Mouse (Mus musculus) T-helper 17 cell (primary cell): ENCODE results near the gene Cage1.

Source experiments
- in situ Hi-C, 2 experiments: fragments of 300-600 bp; cut with MboI, MseI; formaldehyde crosslinking; loops; 1 replicate in 1 of 2; 2 replicates in 1 of 2; pipeline ENCODE4 v1.15.1; 2025; ENCODE audit warnings: high pct_unique_total_duplicates in 2 of 2

Cage1 gene

DNA sequence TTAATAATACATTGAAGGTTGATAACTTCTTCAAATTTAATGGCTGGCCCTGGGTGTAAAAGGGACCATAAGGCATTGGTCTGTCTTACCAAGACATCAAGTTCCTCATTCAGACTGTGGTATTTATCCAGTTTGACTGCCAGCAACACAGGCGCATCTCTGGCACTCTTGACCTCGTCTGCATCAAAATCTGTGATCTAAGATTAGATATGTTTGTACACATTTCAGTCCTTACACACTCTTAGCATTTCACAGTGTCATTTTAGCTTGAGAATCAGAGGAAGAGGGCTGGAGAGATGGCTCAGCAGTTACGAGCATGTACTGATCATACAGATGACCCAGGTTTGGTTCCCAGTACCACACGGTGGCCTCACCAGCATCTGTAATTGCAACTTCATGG is 21.3 kb downstream of the Cage1 start:
- in situ Hi-C loops, result loop anchor here in 1 of 2 experiments (10.0 kb wide), 1 partner anchor 1891 kb away; no protein-coding TSS in a partner anchor

DNA sequence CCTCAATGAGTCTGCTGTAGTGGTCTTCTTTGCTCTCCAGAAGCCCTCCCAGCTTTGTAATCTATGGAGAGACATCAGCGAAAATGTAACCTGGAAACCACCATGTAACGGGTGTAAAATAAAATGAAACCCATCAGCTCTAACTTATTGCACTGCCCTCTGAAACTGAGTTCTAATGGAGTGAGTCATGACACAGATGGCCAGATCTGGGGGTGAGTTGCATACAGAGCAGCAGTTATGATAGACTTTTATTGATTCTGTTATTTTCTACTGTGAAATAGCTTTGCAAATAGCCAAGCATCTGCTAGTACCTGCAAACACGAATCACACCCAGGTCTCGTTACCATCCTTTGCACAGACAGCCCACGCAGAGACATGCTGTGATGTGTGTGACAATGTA is 24.4 kb downstream of the Cage1 start:
- in situ Hi-C loops, result loop anchor here in 1 of 2 experiments (10.0 kb wide), 1 partner anchor 1888 kb away; no protein-coding TSS in a partner anchor

GRCm38 (mm10) chr13:38010444-38010910 is 26.4 kb downstream of the Cage1 start:
- in situ Hi-C loops, result loop anchor here in 1 of 2 experiments (10.0 kb wide), 1 partner anchor 1886 kb away; no protein-coding TSS in a partner anchor

DNA sequence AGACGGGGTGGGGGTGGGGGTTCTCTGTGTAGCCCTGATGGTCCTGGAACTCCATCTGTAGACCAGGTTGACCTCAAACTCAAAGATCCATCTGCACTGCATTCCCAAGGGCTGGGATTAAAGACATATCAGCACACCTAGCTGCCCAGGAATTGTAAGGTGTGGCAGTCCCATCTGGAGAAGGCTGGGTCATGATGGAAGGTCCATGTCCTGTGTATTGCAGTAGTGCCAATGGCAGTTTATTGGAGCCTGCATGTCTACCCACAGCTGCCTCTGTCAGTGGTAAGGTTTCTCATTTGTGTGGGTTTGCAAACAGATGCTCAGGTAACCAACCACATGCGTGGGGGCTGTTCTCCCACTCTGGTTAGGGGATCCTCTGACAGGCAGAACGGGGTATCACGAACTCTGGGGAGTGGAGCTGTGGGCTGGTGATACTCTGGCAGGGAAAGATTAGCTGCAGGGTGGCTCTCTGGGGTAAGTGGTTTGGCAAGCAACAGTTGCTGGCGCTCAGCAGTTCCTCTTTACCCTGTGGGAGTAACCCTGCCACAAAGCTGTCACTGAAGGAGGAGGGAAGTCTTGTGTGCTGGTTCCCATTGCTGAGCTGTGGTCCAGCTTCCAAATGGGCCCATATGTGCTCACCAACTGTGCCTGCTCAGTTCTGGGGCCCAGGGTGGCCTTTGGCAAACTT is 27.0 kb downstream of the Cage1 start:
- in situ Hi-C loops, result loop anchor here in 1 of 2 experiments (10.0 kb wide), 1 partner anchor 1885 kb away; no protein-coding TSS in a partner anchor

DNA sequence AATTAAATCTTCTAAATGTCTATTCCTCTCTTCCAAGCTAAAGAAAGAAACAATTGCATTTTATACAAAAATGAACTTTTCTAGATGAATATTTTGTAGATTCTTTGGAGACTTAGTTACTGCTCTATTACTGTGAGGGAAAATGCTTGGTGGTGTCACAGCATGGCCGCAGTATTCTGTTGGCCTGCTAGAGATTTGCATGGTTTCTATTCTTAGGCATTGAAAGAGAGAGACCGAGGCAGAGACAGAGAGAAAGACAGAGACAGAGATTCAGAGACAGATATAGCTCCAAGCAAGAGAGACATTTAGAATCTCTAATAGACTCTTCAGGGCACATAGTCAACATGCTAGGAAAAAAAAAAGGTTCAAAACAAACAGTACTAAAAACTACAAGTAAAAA is 28.9 kb downstream of the Cage1 start:
- in situ Hi-C loops, result no loop called here

DNA sequence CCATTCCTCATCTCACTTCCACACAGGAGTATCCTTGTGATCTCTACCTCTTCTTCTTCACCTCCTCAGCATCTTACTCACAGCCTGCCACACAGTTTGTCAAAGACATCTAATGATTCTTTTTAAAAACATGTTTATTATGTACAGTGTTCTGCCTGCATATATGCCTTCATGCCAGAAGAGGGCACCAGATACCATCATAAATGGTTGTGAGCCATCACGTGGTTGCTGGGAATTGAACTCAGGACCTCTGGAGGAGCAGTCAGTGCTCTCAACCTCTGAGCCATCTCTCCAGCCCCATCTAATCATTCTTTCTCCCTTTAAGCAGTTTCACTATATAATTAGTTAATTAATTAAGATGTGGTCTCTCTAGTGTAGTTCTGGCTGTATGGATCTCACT is 34.4 kb downstream of the Cage1 start:
- in situ Hi-C loops, result no loop called here

- in situ Hi-C loops, result loop anchor here in 1 of 2 experiments (5.0 to 10.0 kb wide), 2 partner anchors 38 to 205 kb away; partner anchors contain the start of genes Cage1, Riok1 and Snrnp48
Observed at GRCm38 (mm10) chr13:37999713-38000112, 37.2 kb downstream of the Cage1 start.

- in situ Hi-C loops, result loop anchor here (5.0 to 10.0 kb wide), 2 partner anchors 43 to 210 kb away; partner anchors contain the start of genes Cage1 (in 1 of the 2), Riok1 (in 1 of the 2) and Snrnp48 (in 1 of the 2)
Observed at GRCm38 (mm10) chr13:37994405-37994749, 42.5 kb downstream of the Cage1 start.

- in situ Hi-C loops, result loop anchor here (5.0 to 10.0 kb wide), 2 partner anchors 43 to 211 kb away; partner anchors contain the start of genes Cage1 (in 1 of the 2), Riok1 (in 1 of the 2) and Snrnp48 (in 1 of the 2)
Observed at GRCm38 (mm10) chr13:37993704-37994404, 43.0 kb downstream of the Cage1 start, which contains the start of gene Ssr1. TSS of gene Ssr1 (minus strand) at chr13:37994217.

DNA sequence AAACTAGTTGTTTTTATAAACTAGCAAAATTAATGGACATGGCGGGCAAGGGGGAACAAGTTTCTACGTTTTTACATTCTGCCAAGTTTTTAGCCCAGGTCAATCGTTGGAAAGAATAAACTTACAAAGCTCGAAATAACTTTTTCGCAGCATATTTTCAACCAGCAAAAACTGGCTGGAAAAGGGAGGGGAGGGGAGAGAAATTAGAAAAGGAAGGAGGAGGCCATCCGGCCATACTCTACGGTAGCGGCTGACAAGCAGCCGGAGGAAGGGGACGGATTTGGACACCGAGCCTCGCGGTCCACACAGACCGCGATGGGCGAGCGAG is 43.5 kb downstream of the Cage1 start:
- in situ Hi-C loops, result loop anchor here (5.0 to 10.0 kb wide), 2 partner anchors 44 to 211 kb away; partner anchors contain the start of genes Cage1 (in 1 of the 2), Riok1 (in 1 of the 2) and Snrnp48 (in 1 of the 2)

DNA sequence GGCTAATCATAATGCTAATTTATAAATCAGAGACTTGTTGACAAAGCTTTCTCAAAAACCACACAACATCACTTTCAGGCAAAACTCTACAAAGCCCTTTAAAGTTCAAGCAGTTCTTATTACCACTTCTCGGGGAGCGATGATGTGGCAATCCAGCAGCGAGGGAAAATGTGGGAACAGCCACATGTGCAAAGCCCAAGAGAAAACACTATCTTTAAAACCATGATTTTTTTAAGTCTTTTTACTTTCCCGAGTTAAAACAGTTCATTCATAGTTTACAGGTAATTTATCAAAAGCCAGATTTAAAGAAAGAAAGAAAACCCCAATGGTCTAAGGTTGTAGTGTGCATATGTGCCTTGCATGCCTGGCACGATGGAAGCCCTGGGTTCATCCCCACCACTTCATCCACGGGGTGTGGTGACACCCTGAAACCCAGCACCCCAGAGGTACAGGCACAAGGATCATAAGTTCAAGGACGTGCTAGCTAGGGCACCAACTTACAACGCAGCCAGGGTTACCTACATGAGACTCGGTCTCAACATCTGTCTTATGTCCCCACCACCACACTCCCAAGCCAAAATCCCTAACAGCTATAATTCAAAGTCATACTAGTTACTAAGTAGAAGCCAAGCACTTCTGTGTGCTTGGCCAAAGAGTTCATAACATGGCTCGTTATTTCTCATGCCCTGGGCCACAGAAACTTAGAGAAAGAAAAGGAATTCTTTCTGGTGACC is 44.1 kb downstream of the Cage1 start:
- in situ Hi-C loops, result loop anchor here (5.0 to 10.0 kb wide), 2 partner anchors 44 to 212 kb away; partner anchors contain the start of genes Cage1 (in 1 of the 2), Riok1 (in 1 of the 2) and Snrnp48 (in 1 of the 2)

- in situ Hi-C loops, result loop anchor here (5.0 to 10.0 kb wide), 2 partner anchors 48 to 215 kb away; partner anchors contain the start of genes Cage1 (in 1 of the 2), Riok1 (in 1 of the 2) and Snrnp48 (in 1 of the 2)
Observed at GRCm38 (mm10) chr13:37989701-37990100, 47.2 kb downstream of the Cage1 start.

- in situ Hi-C loops, result no loop called here
Observed at GRCm38 (mm10) chr13:37986166-37986565, 50.7 kb downstream of the Cage1 start.

DNA sequence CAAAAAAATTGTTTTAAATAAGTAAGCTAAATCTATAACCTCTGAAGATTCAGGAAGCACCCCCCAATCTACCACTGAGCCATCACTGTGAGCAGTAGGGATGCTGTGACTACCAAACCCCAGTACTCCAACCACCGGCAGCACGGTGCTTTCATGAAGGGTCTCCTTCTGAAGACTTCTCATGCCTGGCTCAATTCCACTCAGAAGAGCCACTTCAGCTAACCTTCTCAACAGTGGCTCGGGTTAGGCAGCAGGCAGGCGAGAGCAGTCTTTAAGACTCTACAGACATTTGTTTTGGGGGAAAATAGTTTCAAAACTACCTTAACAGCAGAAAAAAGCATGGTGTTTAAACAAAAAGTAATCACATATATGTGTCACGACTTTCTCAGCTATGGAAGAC is 55.8 kb downstream of the Cage1 start:
- in situ Hi-C loops, result no loop called here

DNA sequence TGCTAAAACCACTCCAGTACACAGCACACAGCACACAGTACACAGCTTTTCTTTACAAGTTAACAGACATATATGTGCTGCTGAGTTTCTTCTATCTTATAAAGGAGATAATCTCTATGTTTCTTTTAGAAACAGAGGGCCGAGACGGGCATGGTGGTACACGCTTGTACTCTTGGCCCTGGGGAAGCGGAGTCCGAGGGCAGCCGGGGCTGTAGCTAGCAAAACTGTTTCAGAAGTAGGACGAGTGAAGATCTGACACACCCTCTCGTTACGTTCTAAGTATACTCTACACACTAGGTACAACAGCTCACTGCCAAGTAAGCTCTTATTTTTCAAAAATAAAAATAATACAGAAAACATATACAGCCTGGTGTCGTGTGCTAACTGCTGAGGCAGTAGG is 56.5 kb downstream of the Cage1 start:
- in situ Hi-C loops, result no loop called here

- in situ Hi-C loops, result no loop called here
Observed at GRCm38 (mm10) chr13:37979506-37979905, 57.4 kb downstream of the Cage1 start.

GRCm38 (mm10) chr13:37974731-37975130 is 62.1 kb downstream of the Cage1 start:
- in situ Hi-C loops, result no loop called here

- in situ Hi-C loops, result no loop called here
Observed at GRCm38 (mm10) chr13:37974036-37974435, 62.8 kb downstream of the Cage1 start.

DNA sequence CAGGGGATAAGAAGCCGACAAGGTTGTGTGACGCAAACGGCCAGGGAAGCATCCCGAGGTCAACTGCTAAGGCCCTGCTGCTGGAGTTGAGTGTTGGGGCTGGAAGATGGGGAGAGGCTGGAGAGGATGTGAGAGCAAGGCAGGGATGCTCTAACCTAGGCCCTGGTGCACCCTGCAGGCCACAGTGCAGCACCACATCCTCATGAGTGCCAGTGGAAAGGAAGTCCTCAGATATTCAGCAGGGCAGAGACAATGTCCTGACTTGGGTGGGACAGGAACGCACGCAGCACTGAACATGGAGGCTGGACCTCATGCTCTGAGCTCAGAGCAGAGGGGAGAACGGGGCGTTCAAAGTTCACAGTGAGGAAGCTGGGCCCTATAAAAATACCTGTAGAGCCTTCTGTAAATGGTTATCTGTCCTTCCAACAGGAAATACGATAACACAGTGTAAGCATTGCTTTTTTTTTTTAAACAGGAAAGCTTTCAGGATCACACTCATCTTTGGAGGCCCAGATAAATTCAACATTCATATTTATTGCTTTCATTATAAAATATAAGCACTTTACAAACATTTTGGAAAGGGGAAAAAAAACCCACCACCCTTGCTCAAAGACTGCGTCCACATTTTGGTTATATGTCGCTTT is 65.9 kb downstream of the Cage1 start:
- in situ Hi-C loops, result no loop called here

- in situ Hi-C loops, result no loop called here
Observed at GRCm38 (mm10) chr13:37969988-37970387, 66.9 kb downstream of the Cage1 start.

- in situ Hi-C loops, result no loop called here
Observed at GRCm38 (mm10) chr13:37969337-37969736, 67.5 kb downstream of the Cage1 start.
